Mouse (Mus musculus) thymus, adult 18-20 months (tissue): ENCODE results near the gene Mid1.

Experiments
- DNase-seq, 2 experiments: peaks; one replicate each; pipeline ENCODE4 v3.0.0; 2022; ENCODE audit warnings: mixed read lengths in 2 of 2

Mid1 gene

DNA sequence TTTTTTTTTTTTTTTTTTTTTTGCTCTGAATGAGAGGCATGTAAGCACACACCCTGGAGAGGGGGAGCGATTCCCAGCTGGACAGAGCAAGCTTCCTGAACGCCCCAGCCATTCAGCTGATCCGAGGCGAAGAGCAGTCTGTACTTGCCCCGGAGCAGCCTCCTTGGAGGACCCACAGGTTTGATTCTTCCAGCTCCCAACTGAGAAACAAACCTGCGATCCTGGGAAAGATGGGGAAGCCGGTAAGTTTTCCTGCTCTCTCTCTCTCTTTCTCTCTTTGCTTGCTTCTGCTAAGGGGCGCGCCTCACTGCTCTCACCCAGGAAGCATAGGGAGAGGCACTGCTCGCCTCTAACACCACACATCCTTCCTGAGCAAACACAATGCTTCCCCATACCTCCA is at the start of gene Mid1:
TSS of gene Mid1 (plus strand) at position 69 of the 400 bp plus-strand sequence.
- DNase-seq: no peak

GRCm38 (mm10) chrX:169673056-169673455 is 11.9 kb upstream of the Mid1 start:
- DNase-seq: no peak

DNA sequence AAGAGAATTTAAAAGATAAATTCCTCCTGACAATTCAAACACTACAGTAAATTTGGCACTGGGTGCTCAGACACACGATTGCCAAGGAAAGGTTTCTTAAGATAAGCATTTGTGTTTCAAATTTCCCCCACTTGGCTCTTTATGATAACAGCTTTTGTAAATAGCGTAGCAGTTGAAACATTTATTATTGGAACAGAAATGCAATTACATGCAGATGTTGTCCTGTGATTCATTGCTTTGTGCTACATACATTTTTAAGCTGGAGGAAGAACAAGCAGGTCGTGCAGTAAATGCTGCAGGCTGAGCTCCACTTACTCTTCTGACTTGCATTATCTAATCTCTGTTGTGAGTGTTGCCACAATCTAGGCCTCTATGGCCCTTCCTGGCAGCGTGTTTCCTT is 8.7 kb upstream of the Mid1 start:
- no peak for DNase-seq

DNA sequence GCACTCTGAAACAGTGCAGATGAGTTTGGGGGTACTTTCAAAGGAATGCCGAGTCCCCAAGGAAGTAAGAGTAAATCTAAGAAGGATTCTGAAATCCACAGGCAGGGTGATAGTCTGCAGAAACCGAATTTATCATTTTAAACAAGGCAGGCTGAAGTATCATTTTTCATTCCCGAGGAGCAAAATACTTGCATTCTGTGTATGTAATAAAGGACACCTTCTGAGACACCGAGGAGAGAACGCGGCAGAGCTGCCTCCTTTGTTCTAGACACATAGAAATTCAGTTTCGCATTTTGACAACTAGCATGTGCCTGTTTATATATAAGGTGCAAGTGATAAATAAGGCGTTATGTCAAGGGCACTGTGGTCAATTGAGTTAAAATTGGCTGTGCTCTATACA is 732 bp downstream of the Mid1 start:
- no peak for DNase-seq

DNA sequence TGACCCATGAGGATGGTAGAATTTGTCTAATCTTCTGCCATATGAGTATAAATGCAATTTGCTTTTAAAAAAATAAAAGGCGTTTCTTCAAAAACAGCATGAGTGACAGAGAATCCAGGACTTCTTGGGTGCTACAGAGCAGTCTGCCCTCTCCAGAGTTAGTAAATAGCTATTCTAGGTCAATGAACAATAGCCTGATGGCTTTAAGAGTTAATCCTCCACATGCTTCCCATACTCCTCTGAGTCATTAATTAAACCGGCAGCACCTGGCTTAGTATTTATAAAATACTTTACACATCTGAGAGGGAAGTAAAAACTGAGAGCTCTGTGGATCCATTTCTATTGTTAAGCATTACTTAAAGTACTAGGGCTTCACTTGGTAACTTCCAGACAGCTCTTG is 6.2 kb downstream of the Mid1 start:
- DNase-seq: no peak

DNA sequence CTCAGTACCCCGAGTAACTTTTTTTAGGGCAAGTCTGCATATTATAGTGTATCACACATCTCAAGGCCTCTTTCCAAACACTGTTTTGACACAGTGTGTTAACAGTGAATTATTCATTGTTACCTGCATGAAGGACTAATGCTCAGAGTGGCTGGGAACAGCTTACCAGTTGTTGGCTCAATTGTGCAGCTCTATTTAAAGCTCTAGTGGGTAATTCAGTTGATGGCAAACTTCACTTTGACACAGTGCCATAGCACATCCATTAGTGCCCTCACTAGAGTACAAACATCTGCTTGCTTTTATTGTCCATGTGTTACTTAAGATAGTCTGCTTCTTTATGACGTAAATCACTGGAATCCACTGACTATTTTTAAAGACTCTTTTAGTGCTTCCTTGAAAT is 6.7 kb downstream of the Mid1 start:
- no peak for DNase-seq

DNA sequence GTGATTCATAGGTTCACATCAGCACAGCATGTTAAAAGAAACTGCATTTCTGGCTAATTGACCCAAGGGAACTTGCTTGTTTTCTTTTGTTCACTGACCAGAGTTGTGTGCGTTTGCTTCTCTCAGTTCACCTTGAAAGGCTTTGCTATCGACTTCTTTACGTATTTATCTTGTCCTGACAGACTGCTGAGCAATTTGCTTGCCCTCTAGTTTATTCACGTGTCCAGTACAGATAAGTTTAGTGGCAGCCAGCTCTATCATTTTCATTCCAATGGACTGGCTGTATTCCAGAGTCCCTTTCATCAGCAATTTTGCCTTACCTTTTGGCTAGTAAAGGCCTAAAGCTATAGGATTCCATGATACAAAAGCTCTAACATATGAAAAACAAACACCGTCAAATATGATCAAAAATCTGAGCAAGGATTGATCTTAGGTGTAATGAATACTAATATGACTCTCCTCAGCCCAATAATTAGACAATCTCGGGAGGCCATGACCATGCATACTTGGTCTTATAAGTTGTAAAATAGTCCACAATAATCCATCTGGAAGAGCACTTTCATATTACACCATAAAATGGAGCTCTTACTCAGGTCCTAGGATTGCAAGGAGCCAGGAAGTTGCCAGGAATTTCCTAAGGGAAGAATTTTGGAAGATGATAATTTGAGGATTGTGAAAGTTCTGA is 7.4 kb downstream of the Mid1 start:
- DNase-seq: no peak

DNA sequence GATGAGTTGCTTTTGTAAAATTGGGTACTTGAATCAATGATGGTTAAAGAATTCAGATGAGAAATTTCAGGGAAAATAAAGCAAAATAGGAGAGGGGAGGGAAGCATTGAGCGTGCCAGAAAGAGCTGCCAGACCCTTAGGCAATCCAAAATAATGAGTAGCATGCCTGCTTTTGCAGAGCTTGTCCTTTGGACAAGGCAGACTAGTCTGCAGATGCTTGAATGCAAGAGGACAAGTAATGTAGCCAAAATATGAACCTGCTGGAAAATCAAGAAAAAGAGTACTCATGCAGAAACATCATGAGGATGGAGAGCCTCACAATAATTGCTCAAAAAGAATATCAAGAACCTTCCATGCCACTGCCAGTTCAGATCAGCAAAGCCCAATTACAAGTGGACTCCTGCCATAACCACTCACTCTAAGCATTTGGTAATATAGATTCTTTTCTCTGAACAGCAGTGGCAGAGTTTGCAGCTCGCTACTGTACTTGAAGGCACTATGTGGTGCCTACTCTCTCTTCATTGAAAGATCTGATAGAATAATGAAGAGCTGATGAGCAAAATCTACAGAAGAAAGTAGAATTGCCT is 19.1 kb downstream of the Mid1 start:
- no peak for DNase-seq

- DNase-seq: no peak
Observed at GRCm38 (mm10) chrX:169723511-169723910, 38.5 kb downstream of the Mid1 start.

DNA sequence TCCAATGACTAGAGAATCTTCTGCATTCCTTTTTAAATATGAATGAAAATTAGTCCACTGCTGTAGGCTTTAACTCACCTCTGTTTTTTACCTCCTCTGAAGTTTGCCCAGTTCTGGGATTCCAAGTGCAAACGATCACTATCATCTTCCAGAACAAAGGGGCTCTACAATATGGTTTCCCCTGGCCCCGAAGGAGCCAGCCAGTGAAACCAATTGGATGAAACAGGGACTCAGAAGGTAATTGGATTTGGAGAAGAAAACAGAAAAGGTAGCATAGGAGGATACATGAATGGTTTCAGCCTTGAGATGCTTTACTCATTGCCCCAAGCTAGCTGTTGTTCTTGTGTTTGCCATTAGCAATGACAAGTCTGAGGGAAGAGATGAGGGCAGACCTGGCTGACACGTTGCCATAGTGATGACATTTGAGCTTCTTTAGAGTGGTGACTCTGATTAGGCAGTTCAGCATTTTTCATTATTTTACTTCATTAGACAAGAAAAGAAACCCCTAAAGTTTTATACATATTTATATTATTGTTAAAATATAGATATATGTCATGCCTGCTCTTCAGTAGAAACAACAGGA is 50.5 kb downstream of the Mid1 start:
- DNase-seq: no peak

- DNase-seq: no peak
Observed at GRCm38 (mm10) chrX:169758001-169758400, 73.0 kb downstream of the Mid1 start.

DNA sequence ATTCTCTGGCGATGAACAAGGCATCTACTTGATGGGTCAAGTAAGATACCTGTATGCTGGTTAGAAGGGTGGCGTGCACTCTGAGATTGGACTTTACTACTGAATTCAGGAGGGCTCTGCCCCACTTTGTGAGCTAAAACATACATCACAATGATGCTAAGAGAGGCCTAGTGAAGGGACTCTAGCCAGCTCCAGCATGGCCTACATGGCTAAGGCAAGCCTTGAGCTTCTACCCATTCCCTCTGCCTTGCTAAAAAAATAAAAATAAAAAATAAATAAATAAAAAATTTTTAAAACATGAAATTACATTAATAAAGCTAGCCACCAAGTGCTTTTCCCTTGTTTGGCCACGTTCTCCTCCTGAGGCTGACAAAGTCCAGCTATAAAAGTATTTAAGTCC is 94.5 kb downstream of the Mid1 start, which contains the start of gene 4933400A11Rik:
TSS of gene 4933400A11Rik (minus strand) at position 101 of the 400 bp plus-strand sequence.
- DNase-seq: no peak

GRCm38 (mm10) chrX:169789702-169790101 is 104.7 kb downstream of the Mid1 start:
- no peak for DNase-seq

DNA sequence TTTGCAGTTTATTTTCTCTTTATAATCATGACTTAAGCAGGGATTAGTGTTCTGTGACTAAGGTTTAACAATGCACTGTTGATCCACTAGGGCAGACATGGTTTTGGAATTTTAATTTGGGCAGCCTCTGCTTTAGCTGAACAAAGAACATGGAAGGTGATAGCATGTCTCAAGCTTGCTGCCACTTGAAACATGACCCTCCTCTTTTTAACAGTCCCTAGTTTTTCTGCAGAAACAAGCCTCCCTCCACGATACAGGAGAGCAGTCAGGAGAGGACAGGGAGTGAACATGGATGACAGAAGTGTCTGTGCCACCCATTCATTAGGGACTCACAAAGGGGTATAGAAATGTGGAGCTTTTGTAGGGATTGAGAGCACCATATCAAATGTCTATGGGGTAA is 107.9 kb downstream of the Mid1 start:
- no peak for DNase-seq

GRCm38 (mm10) chrX:169794421-169794820 is 109.4 kb downstream of the Mid1 start:
- no peak for DNase-seq

DNA sequence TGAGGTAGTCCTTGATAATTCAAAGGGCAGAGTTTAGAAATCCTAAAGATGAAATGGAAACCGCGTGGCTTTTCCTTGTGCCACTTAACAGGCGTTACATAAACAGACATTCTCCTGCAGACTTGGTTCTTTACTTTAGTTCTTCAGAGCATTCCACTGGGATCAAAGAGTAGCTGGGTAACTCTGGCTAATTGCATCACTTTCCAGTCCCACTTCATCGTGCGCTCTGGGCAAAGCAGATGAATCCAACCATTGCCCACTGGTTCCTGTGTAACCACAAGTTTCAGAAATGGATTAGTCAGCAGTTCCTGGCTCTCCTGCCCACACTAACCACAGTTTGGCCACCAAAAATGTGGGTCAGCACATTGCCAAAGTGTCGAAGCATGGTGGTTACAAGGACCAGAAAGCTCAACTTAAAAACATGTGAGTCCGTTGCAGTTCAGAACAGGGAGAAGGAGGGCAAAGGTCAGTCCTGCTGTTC is 109.9 kb downstream of the Mid1 start:
- no peak for DNase-seq

GRCm38 (mm10) chrX:169797148-169797547 is 112.1 kb downstream of the Mid1 start:
- no peak for DNase-seq

DNA sequence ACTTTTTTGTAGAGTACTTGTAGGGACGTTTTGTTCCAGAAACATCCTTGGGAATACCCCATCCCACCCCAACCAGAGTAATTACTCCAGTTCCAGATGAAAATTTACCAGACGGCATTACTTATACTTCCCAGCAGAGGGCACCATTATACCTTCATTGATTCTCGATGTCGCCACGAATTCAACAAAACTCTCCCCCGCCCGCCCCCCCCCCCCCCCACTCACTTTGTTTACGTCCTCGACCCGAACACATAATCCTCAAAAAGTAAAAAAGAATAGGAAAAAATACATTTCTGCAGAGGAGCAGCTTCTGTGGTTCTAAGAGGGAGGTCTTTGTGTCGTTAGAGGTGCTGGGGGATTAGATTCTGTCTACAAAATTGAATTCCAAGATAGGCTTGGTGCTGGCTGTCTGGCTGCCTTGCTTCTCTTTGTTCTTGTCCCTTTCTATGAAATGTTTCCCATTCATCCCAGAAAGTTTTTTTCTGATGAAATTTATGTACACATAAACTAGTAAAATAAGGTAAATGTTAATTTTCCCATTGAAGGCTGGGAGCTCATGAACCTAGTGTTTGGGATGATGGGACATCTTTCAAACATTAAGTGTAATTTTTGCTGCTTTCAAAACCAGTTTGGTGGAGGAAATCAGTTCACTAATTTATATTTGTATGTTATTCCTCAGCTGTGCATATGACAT is 114.1 kb downstream of the Mid1 start:
- no peak for DNase-seq

DNA sequence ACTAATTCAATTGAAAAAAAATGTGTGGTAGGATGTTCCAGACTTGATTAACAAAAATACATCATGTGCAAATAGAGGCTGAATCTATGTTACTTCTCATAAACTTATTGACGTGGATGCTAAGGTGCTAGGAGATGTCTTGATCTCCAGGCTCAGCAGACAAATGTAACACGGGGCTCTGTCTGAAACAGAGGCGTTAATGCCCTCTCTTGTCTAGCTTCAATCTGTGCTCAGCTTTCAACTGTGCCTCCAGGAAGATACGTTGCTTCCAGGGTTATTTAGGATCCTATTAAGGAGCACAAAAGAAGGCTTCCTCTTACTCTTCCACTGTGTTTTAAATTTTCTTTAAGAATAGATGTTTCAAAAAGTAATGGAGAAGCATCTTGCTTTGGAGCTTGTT is 115.2 kb downstream of the Mid1 start:
- DNase-seq: no peak

- no peak for DNase-seq
Observed at GRCm38 (mm10) chrX:169805791-169806190, 120.8 kb downstream of the Mid1 start.

GRCm38 (mm10) chrX:169807744-169808143 is 122.7 kb downstream of the Mid1 start:
- no peak for DNase-seq

DNA sequence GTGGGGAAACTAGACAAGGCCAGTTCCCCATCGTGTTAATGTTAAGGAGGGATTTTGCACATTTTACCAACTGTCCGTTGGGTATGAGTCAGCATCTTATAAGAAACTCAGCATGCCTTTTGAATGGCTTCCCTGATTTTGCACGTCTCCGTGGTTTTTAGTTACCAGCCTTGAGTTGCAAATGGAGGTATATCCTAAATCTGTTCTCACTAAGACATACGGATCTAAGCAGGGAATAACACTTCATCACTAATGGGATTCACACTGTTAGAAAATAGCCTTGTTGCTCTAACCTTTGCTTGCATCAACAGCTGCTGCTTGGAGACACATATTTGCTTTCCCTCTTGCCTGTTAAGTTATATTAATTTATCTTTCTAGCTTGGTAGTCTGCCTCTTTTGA is 126.3 kb downstream of the Mid1 start:
- no peak for DNase-seq

DNA sequence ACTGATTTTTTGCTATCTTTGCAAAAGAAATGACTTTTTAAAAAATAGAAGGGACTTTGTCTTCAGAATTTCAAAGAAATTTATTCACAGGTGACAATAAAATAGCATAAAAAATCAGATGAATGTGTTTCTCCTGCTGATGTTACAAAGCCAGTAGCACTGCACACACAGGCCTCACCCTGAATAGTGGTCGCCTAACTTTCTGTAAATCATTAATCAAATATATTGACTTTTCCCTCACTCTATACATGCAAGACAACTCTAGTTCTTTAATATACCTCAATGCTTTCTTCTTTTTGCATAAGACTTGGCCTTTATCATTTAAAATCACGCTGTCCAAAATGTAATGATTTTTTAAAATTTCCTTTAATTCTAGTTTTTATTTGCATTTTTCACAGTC is 126.8 kb downstream of the Mid1 start:
- DNase-seq: no peak

- no peak for DNase-seq
Observed at GRCm38 (mm10) chrX:169813673-169814072, 128.7 kb downstream of the Mid1 start.
